Mouse (Mus musculus) MEL (cell line): ENCODE data around the gene Slc17a7.

Experiments
- CTCF ChIP-seq, 3 experiments: IDR thresholded peaks in 2 of 3; conservative IDR thresholded peaks in 1 of 3; 2 replicates each; pipeline ENCODE4 v1.5.1; 2011 to 2012; ENCODE audit warnings: low read length in 3 of 3, low read depth in 2 of 3, mild to moderate bottlenecking in 2 of 3, improper control_type of control experiment in 1 of 3, inconsistent platforms in 1 of 3, mixed read lengths in 1 of 3, moderate library complexity in 1 of 3; ENCODE audit not compliant: control insufficient read depth in 1 of 3, insufficient read depth in 1 of 3, poor library complexity in 1 of 3, severe bottlenecking in 1 of 3
- EP300 ChIP-seq, 2 experiments: IDR thresholded peaks; 2 replicates each; pipeline ENCODE4 v1.6.1; 2011; ENCODE audit warnings: improper control_type of control experiment in 2 of 2, low read length in 2 of 2, low read depth in 1 of 2, mild to moderate bottlenecking in 1 of 2
- GATA1 ChIP-seq: IDR thresholded peaks from 2 replicates; pipeline ENCODE4 v1.6.1; 2011; ENCODE audit warnings: low read depth, low read length, improper control_type of control experiment
- KAT2A ChIP-seq: conservative IDR thresholded peaks from 2 replicates; pipeline ENCODE4 v1.6.1; 2012; ENCODE audit warnings: low read depth, low read length, improper control_type of control experiment, inconsistent platforms
- POLR2A ChIP-seq, 2 experiments: IDR thresholded peaks; 2 replicates each; pipeline ENCODE4 v1.6.1; 2011 to 2012; ENCODE audit warnings: low read length in 2 of 2, mild to moderate bottlenecking in 2 of 2, control low read depth in 1 of 2, improper control_type of control experiment in 1 of 2, low read depth in 1 of 2, moderate library complexity in 1 of 2; ENCODE audit not compliant: control insufficient read depth in 1 of 2, insufficient read depth in 1 of 2, poor library complexity in 1 of 2
- POLR2AphosphoS2 ChIP-seq: IDR thresholded peaks from 2 replicates; pipeline ENCODE4 v1.6.1; 2011; ENCODE audit warnings: low read length, improper control_type of control experiment
- RCOR1 ChIP-seq: IDR thresholded peaks from 2 replicates; pipeline ENCODE4 v1.6.1; 2012; ENCODE audit warnings: low read depth, mild to moderate bottlenecking, inconsistent platforms, low read length, improper control_type of control experiment
- SMC3 ChIP-seq: IDR thresholded peaks from 2 replicates; pipeline ENCODE4 v1.6.1; 2011; ENCODE audit warnings: low read depth, low read length, improper control_type of control experiment
- TAL1 ChIP-seq: IDR thresholded peaks from 2 replicates; pipeline ENCODE4 v1.6.1; 2012; ENCODE audit warnings: mild to moderate bottlenecking, inconsistent platforms, low read length, moderate library complexity, mixed read lengths
- TBP ChIP-seq: IDR thresholded peaks from 2 replicates; pipeline ENCODE4 v1.8.0; 2011; ENCODE audit warnings: low read depth, low read length, improper control_type of control experiment
- TCF12 ChIP-seq: IDR thresholded peaks from 2 replicates; pipeline ENCODE4 v1.6.1; 2014; ENCODE audit warnings: low read depth, mild to moderate bottlenecking, inconsistent platforms, low read length, improper control_type of control experiment, moderate library complexity
- UBTF ChIP-seq: IDR thresholded peaks from 2 replicates; pipeline ENCODE4 v1.6.1; 2012; ENCODE audit warnings: low read depth, mild to moderate bottlenecking, inconsistent platforms, low read length, improper control_type of control experiment, moderate library complexity, borderline replicate concordance; ENCODE audit not compliant: insufficient read depth
- USF1 ChIP-seq: IDR thresholded peaks from 2 replicates; pipeline ENCODE4 v1.6.1; 2014; ENCODE audit warnings: low read depth, mild to moderate bottlenecking, inconsistent platforms, low read length, improper control_type of control experiment, moderate library complexity

DNA sequence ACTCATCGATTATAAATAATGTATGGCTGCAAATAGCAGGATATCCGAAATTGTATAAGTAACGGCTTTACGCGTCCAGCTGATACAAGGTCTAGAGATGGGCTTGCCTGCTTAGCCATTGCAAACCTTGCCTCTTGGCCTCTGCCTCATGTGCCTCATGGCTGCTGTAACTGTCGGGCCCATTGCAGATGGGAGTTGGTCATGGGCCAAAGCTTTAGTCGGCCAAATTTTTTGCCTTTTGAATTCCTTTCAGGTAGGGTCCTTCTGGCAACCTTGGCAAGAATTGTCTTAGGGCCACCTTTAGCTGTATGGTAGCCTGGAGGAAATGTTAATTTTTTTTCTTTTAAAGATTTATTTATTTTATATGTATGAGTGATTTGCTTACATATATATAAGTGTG, 61.1 kb downstream of the Slc17a7 start:
- no peak for TF ChIP-seq CTCF (IDR thresholded peaks at IDR 0.05 in 2 of 3, conservative IDR thresholded peaks at IDR 0.05 in 1 of 3; ENCODE audit: control insufficient read depth in 1 of 3, insufficient read depth in 1 of 3, low read depth in 2 of 3, low read length in 3 of 3, poor library complexity in 1 of 3, severe bottlenecking in 1 of 3)
- TF ChIP-seq EP300 (IDR thresholded peaks at IDR 0.05; ENCODE audit: low read depth in 1 of 2, low read length in 2 of 2) = no peak
- no peak for TF ChIP-seq SMC3
- no peak for TF ChIP-seq POLR2AphosphoS2
- no peak for TF ChIP-seq POLR2A (IDR thresholded peaks at IDR 0.05; ENCODE audit: control insufficient read depth in 1 of 2, insufficient read depth in 1 of 2, low read depth in 1 of 2, low read length in 2 of 2, poor library complexity in 1 of 2)
- TF ChIP-seq GATA1 = no peak
- no peak for TF ChIP-seq UBTF
- no peak for TF ChIP-seq TBP
- no peak for TF ChIP-seq TCF12
- TF ChIP-seq USF1 = no peak
- TF ChIP-seq KAT2A = no peak
- no peak for TF ChIP-seq TAL1
- no peak for TF ChIP-seq RCOR1
